Mouse (Mus musculus) heart, adult 8-10 months (tissue): ENCODE data around the gene Adam19. TPM values are rescaled to one million over a fixed set of nuclear protein-coding genes. Genes with fewer than 3 reads are reported as not detected.

Experiments used
- DNase-seq: peaks from one replicate; pipeline ENCODE4 v3.0.0; 2022; ENCODE audit warnings: low spot score
- total RNA-seq, 4 experiments: library from RNA; stranded (reverse); gene quantifications; 2 replicates each; pipeline ENCODE4 v1.2.4; 2022

Adam19 gene
- total RNA-seq, 4 experiments from 2014 or later, result 17.7 to 42.4 (median 24.0) TPM

- DNase-seq, result no peak
Measured at GRCm38 (mm10) chr11:46054911-46055895, 589 bp upstream of the Adam19 start.

- DNase-seq, result no peak
Measured at GRCm38 (mm10) chr11:46056770-46057411, 1.1 kb downstream of the Adam19 start.

- DNase-seq, result no peak
Measured at GRCm38 (mm10) chr11:46058011-46058410, 2.2 kb downstream of the Adam19 start.

GRCm38 (mm10) chr11:46058916-46059315 is 3.1 kb downstream of the Adam19 start:
- no peak for DNase-seq

- DNase-seq, result no peak
Measured at GRCm38 (mm10) chr11:46059887-46060650, 4.3 kb downstream of the Adam19 start.

GRCm38 (mm10) chr11:46060651-46061020 is 4.8 kb downstream of the Adam19 start:
- no peak for DNase-seq

GRCm38 (mm10) chr11:46061776-46062445 is 6.1 kb downstream of the Adam19 start:
- DNase-seq, result no peak

- DNase-seq, result no peak
Measured at GRCm38 (mm10) chr11:46062569-46062968, 6.8 kb downstream of the Adam19 start.

- peak; percentile 79 for DNase-seq
Measured at GRCm38 (mm10) chr11:46062993-46063731, 7.4 kb downstream of the Adam19 start.

GRCm38 (mm10) chr11:46064767-46065166 is 9.0 kb downstream of the Adam19 start:
- no peak for DNase-seq

- peak; percentile 87 for DNase-seq
Measured at GRCm38 (mm10) chr11:46065201-46066011, 9.6 kb downstream of the Adam19 start.

GRCm38 (mm10) chr11:46067371-46068060 is 11.7 kb downstream of the Adam19 start:
- no peak for DNase-seq

- peak; percentile 87 for DNase-seq
Measured at GRCm38 (mm10) chr11:46068756-46069407, 13.1 kb downstream of the Adam19 start.

GRCm38 (mm10) chr11:46069408-46070003 is 13.7 kb downstream of the Adam19 start:
- peak; percentile 82 for DNase-seq

GRCm38 (mm10) chr11:46070161-46070560 is 14.4 kb downstream of the Adam19 start:
- no peak for DNase-seq

GRCm38 (mm10) chr11:46070789-46071188 is 15.0 kb downstream of the Adam19 start:
- DNase-seq, result no peak

GRCm38 (mm10) chr11:46072466-46073060 is 16.8 kb downstream of the Adam19 start:
- DNase-seq, result no peak
